Mouse (Mus musculus): ENCODE results near the gene Syne3. TPM values are rescaled to one million over a fixed set of nuclear protein-coding genes. Genes with fewer than 3 reads are reported as not detected.

The Syne3 gene
- total RNA-seq, 2 experiments from 2014 or later: 0.79 to 0.81 TPM

DNA sequence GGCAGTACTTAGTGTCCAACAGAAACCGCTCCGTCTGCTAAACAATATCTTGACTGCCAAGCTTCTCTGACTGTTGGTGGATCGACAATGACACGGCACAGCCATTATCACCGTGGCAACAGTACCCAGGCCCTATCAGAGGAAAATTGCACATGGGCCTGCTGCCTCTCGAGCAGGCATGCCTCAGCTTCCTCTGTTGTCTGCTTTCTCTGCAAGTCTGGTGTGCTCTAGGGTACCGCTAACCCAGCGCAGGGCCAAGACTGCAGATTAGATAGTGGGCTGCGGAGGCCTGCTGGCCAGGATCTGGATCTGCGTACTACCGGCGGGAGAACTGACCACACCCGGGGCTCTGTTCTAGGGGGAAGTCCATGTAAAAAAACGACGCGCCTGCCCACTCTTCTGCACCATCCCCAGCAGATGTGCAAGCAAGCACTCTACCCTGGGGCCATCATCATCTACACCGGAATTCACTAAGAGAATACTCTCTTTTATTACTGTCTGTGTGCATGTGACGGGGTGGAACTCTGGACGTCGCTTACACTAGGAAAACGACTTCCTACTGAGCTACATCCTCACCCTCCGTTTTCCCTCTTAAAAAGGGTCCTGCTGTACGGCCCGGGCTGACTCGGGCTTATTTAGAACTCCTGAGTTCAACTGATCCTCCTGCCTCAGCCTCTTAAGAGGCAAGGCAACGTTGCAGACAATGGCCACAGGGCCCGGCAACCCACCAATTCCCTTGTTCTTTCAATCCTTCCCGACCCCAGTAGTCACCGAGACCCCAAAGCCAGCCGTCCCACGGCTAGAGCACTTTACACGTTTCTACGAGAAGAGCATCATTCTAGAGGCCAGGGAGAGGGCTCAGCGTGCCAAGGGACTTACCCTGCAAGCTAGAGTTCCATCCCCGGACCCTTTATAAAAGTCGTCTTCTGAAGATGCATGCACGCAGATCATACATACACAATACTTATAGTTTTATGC is 21.8 kb upstream of the Syne3 start:
- intact Hi-C loops (cut with DNase I): loop anchor here (10.0 kb wide), 1 partner anchor 287 kb away; no protein-coding TSS in a partner anchor
- no peak for DNase-seq (ENCODE audit: extremely low spot score in 1 of 2, low spot score in 2 of 2)

DNA sequence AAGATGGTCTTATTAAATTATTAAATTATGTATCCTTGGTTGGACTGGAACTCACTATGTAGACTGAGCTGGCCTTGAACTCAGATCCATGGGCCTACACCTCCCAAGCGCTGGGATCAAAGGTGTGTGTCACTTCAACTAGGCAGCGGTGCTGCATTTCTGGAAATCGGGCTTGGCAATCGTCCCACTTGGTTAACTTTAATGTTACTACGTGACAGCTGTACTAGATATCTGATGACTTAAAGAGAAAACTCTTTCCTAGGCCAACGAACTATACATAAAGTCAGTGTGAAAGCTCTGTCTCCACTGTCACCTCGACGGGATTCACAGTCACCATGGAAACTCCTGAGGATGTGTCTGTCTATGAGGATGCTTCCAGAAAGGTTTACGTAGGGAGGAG is 20.3 kb upstream of the Syne3 start:
- DNase-seq (ENCODE audit: extremely low spot score in 1 of 2, low spot score in 2 of 2): no peak
- intact Hi-C loops (cut with DNase I): loop anchor here (10.0 kb wide), 1 partner anchor 285 kb away; no protein-coding TSS in a partner anchor

DNA sequence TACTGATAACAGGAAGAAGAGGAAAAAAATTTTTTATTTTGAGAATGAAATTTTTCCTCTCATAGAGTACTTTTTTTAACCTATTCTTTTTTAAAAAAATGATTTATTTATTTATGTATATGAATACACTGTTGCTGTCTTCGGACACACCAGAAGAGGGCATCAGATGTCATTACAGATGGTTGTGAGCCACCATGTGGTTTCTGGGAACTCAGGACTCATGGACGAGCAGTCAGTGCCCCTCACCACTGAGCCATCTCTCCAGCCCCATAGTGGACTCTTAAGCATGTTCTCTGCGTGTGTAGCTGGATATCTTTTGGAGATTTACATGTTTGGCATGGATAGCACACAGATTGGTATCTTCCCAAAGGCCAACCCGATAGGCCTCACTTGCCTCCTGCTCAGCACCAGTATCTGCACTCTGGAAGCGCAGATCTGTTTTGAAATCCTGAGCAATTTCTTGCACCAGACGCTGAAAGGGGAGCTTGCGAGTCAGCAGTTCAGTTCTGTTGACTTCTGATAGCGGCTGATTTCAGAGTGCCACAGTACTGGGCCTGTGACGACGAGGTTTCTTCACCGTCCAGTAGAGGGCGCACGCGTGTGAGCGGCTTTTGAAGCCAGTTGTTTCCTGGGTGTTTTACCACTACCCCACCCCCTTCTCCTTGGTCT is 17.8 kb upstream of the Syne3 start:
- peak in 1 of 2 experiments; percentile 78 for DNase-seq (ENCODE audit: extremely low spot score in 1 of 2, low spot score in 2 of 2)
- intact Hi-C loops (cut with DNase I): no loop called here

DNA sequence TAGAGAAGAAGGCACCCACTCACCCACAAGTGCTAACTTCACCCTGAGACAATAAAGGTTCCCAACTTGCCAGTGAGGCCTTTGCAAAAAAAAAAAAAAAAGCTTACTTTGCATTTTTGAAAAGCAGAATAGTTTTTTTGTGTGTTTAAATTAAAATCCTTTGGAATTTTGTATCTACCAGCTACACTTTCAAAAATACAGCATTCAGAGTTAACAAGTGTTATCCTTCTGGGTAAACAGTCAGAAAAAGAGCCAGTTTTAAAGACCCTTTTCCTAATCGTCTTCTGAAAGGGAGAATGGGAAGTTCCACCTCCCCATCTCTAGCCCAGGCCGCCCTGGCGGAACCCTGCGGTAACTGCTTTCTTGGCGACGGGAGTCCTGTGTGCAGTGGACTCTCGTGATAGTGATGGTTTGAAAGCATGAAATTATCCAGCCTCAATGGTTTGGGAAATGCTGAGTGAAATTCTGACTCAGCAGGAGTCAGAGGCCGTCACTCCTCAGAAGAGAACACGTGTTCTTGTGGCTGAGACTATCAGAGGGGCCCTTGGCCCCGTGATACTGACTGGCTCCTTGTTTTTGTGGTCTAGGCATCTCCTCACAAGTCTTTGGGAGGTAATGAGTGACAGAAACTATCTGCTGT is 16.5 kb upstream of the Syne3 start:
- intact Hi-C loops (cut with DNase I): loop anchor here (1.0 kb wide), 1 partner anchor 74 kb away; no protein-coding TSS in a partner anchor
- no peak for DNase-seq (ENCODE audit: extremely low spot score in 1 of 2, low spot score in 2 of 2)

DNA sequence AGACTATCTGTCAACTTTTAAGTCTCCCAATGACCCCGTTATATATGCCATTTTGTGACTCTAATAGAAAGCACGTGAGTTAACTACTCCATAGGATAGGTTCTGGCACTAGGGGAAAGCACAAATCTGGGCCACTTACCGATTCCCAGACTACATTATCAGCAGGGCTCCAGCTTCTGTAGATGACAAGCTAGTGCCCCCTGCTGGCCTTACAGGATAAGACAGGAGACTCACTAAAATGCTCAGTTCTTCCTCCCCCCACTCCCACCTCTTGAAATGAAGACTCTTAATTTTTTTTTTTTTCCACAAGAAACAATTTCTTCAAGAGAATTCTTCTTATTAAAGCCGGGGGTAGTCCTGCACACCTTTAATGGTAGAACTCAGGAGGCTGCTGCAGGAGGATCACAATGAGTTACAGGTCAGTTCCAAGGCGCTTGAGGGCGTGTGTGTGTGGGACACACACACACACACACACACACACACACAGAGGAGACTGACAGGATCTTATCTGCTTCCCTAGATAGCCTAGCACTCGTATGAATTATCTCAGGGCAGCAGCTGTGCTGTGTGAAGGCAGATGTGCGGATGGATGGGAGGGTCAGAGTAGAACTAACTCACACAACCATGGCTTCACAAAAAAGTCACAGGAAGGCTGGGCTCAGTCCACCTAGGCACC is 15.8 kb upstream of the Syne3 start:
- DNase-seq (ENCODE audit: extremely low spot score in 1 of 2, low spot score in 2 of 2): peak; percentile 63 to 74
- intact Hi-C loops (cut with DNase I): loop anchor here (1.0 kb wide), 1 partner anchor 73 kb away; no protein-coding TSS in a partner anchor

DNA sequence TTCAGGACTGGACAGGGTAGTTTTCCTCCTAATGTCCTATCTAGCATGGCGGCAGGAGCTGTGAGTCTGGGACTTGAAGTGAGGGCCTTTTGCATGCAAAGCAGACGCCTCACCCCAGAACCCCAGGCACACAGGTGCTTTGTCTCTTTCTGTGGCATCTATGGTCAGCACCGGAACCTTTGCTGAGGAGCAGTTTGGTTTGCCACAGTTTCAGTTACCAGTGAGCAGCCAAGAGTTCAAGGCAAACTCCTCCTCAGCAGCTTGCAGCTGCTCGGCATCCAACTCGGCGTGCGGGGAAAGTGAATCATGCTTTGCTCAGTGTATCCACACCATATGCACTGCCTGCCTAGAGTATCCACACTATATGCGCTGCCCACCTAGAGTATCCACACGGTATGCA is 13.2 kb upstream of the Syne3 start:
- intact Hi-C loops (cut with DNase I): no loop called here
- DNase-seq (ENCODE audit: extremely low spot score in 1 of 2, low spot score in 2 of 2): no peak

DNA sequence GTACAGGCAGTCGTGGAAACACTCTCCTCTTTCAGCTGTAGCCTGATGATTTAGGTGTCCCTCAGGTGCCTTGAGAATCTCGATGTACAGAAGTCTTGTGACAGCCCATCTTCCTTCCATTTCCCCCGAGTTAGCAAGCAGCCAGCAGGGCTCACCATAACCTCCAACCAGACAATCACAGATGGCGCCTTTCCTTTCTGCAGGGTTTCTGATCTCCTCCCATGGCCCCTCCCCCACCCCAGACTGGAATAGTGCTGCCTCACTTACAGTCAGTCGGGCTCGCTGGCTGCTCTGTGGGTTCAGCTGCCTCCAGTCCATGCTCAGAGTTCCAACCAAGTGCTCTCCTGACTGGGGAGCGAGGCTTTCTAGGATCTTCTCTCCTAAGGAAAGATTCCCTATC is 12.5 kb upstream of the Syne3 start:
- intact Hi-C loops (cut with DNase I): no loop called here
- DNase-seq (ENCODE audit: extremely low spot score in 1 of 2, low spot score in 2 of 2): no peak

DNA sequence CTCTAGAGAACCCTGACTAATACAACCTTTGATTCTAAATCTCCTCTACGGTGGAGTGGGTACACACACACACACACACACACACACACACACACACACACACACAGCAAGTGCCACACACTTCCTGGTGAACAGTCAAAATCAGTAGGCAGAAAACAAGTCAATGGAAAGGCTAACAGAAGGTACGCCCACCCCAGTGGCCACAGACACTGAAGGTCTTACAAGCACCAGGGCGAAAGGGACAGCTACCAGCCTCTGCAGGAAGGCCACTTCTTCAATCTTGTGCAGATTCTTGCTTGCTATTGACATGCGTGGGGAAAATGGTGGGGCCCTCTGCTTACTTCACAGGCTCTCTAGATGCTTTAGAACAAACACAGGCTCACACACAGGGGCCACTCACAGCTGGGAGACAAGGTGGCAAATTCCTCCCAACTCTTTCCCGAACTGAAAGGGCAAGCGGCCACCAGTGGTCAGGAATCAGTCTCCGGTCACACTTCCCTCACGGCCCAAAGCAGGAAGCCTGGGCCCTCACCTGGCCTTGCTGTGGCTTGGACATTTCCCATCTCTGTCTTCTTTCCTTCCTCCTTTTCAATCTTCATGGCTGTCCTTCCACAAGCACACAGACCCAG is 11.9 kb upstream of the Syne3 start:
- no peak for DNase-seq (ENCODE audit: extremely low spot score in 1 of 2, low spot score in 2 of 2)
- intact Hi-C loops (cut with DNase I): no loop called here

DNA sequence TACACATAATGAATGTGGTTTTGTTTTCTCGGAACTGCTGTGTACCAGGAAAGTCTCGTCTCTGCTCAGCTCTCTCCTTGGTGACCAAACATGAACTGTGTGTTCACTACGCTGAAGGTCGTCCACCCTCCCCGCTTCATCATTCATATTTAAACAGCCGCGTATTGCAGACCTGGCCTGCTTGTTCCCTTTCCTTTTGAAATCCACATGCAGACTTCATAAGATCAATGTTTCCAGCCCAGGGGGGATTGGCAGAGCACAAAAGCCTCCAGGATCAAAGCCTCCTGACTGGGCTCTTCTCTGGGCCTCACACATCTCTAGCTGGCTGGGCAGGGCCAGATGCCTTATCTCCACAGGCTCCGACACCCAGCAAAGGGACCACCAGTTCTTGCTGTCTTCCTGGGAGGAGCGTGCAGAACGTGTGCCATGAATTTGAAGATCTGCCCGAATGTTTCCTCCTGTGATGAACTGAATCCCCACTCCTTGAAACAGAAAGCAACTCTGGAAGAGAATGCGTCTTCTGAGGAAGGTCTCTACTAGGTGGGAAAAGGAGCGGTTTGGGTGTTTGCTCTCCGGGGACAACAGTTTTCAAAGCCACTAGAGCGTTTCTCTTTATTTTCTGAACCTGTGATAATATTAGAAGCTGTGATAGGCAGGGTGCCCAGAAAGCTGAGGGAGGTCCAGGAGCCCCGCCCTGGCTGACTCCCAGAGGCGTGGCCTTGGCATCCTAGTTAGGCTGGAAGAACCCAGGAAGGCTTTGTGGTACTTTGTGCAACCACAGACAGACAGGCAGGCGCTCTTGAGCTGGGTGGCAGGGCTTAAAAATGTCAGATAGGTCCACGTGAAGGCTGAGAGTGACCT is 10.0 kb upstream of the Syne3 start:
- intact Hi-C loops (cut with DNase I): no loop called here
- peak in 1 of 2 experiments; percentile 73 for DNase-seq (ENCODE audit: extremely low spot score in 1 of 2, low spot score in 2 of 2)

DNA sequence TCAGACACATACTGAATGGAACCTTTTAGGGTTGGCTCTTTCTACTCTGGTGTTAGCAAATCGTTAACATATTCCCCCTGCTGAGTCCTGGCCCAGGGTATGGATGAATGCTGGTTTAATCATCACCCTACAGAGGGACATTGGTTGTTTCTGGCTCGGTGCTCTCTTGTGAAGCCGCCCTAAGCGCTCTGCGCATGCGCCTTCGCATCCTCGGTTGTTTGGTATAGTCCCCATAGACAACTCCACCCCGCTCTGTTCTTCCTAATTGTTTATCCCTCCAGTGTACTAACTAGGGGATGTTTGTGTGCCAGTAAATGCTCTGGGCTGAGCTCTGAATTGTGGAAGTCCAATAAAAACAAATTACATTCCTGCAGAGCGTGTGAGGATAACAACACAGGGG is 7.0 kb upstream of the Syne3 start:
- no peak for DNase-seq (ENCODE audit: extremely low spot score in 1 of 2, low spot score in 2 of 2)
- intact Hi-C loops (cut with DNase I): no loop called here

DNA sequence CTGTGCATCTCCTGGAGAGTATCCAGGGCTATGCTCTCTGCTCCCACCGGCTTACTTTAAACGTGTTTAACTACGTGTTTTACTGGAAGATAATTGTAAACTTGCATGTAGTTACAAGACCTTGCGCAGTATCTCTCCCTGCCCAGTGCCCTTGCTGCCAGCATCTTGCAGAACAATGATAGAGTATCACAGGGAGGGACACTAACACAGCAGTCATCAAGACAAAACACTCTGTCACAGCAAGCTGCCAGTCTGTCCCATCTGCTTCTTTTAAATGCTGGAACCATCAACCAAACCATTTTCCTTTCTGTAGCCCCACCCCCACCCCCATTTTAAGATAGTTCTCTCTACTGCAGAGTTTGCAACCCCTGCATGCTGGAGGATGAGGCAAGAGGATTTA is 6.6 kb upstream of the Syne3 start:
- intact Hi-C loops (cut with DNase I): no loop called here
- DNase-seq (ENCODE audit: extremely low spot score in 1 of 2, low spot score in 2 of 2): no peak

DNA sequence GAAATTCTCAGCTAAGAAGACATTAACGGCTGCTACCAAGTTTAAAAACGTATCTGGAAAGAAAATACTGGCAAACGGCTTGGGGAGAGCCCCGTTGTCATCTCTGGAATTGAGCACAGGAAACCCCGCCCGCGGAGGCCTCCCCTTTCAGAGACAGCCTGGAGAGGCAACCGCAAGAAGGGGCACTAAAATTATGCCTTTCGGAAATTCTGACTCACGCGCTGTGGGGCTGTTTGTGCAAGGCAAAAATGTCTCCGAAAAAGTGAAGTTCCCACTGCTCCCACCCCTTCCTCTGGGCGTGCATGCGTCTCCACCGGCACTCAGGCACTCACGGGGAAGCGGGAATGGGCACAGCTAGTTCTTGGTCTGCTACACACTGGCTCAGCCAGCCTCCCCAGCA is 3.5 kb upstream of the Syne3 start:
- intact Hi-C loops (cut with DNase I): no loop called here
- DNase-seq (ENCODE audit: extremely low spot score in 1 of 2, low spot score in 2 of 2): peak in 1 of 2 experiments; percentile 75

DNA sequence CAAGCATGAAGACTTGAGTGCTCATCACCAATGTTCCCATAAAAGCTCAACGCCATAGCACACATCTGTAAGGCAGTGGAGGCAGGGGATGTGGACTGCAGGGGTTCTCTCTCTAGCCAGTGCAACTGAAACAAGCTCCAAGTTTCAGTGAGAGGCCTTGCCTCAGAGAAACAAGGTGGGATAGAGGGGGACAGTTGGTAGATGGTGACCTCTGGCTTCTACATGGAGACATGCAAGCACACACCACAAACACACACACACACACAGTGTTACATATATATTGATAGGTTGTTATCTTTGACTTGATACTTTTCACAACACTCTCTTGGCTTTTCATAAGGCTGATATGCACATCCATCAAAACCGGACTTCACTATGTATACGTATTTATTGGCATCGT is 2.7 kb upstream of the Syne3 start:
- no peak for DNase-seq (ENCODE audit: extremely low spot score in 1 of 2, low spot score in 2 of 2)
- intact Hi-C loops (cut with DNase I): no loop called here

DNA sequence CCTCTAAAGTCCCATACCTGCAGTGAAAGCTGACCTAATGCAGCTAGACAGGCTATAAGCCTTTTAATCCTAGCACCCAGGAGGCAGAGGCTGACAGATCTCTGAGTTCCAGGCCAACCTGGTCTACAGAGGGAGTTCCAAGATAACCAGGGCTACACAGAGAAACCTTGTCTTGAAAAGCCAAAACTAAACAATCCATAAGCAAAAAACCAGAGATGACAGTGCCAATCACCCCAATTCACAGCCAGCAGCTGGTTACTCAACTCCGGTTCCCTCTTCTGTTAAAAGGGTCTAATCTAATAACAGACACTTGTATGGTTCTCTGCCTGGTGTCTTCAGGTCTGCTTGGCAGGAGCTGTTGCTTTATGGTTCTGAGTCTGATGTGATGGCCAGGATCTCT is 2.0 kb upstream of the Syne3 start:
- intact Hi-C loops (cut with DNase I): no loop called here
- DNase-seq (ENCODE audit: extremely low spot score in 1 of 2, low spot score in 2 of 2): no peak

DNA sequence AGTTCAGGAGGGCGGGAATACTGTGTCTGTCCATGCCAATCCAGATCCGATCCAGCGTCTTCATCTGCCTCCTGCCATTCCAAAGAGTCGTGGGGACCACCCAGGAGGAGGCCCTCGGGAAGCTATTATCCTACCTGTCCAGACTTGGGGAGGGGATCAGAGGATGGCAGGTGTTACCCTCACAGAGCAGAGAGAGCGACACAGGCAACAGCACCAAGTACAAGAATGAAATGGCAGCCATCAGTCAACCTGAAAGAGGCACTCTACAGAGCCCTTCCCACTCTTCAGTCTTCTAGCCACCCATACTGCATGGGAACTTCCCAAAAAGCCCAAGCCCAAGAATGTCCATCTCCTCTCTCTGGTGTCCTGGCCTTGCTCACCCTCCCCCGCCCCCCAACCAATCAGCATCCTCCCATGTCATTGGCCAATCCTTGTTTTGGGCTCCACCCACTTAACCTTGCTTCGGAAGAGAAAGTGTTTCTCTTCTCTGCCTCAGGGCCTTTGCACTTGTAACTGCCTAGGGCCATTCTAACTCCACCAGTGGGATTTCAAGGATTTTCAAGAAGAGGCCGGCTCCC is 693 bp upstream of the Syne3 start:
- no peak for DNase-seq (ENCODE audit: extremely low spot score in 1 of 2, low spot score in 2 of 2)
- intact Hi-C loops (cut with DNase I): no loop called here

DNA sequence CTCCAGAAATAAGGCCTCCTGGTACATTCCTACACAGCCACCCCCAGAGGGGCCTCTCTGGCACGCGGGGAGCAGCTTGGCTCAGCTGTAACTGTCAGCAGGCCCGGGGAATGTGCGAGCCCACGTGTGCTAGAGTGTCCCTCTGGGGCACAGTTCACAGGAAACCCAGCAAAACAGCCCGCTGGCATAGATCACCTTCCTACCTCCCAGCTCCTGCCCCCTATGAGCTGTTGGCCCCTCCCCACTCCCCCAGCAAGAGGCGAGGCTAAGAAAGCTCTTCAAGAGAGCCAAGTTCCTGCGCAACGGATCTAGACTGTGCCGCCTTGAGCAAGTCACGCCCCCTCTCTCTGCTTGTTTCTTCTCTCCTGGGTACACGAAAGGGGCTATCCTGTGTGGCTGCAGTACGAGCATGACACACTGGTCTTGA is 844 bp downstream of the Syne3 start:
- peak in 1 of 2 experiments; percentile 49 for DNase-seq (ENCODE audit: extremely low spot score in 1 of 2, low spot score in 2 of 2)
- intact Hi-C loops (cut with DNase I): loop anchor here (5.0 kb wide), 1 partner anchor 46 kb away; no protein-coding TSS in a partner anchor

DNA sequence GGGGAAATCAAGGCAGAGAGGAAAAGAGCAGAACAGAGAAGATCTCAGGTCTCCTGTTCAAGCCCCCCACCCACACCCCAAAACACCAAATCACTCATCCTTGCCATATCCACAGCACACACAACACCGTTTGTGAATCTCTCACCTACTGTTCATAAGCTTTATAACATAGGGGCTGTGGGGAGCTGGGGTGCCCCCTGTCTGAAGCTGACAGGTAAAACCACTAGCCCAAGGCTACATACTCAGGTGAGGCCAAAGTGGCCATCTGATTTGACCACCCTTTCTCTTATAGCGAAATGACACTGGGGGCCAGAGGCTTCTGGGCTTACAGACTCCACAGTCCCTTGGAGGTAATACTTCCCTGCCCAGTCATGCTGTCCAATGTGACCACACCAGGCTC is 1.5 kb downstream of the Syne3 start:
- no peak for DNase-seq (ENCODE audit: extremely low spot score in 1 of 2, low spot score in 2 of 2)
- intact Hi-C loops (cut with DNase I): loop anchor here (5.0 kb wide), 1 partner anchor 46 kb away; no protein-coding TSS in a partner anchor
